Mouse (Mus musculus) olfactory bulb, adult 2 months (tissue): ENCODE measurements at regions not wholly inside any gene's neighbourhood (a gene's known extent, or its start where the extent isn't known, plus 50 kb on each side); places are given as distances from the start of the nearest gene placed in this dataset.

ENCODE experiments used
- CTCF ChIP-seq: fragments of 200-500 bp; IDR thresholded peaks from 2 replicates; pipeline ENCODE4 v1.5.1; 2012; ENCODE audit warnings: low read depth, mild to moderate bottlenecking, low read length, moderate library complexity; ENCODE audit not compliant: insufficient read depth
- POLR2A ChIP-seq: fragments of 200-500 bp; IDR thresholded peaks from 2 replicates; pipeline ENCODE4 v1.6.1; 2012; ENCODE audit warnings: mild to moderate bottlenecking, low read depth, low read length, moderate library complexity; ENCODE audit not compliant: insufficient read depth

DNA sequence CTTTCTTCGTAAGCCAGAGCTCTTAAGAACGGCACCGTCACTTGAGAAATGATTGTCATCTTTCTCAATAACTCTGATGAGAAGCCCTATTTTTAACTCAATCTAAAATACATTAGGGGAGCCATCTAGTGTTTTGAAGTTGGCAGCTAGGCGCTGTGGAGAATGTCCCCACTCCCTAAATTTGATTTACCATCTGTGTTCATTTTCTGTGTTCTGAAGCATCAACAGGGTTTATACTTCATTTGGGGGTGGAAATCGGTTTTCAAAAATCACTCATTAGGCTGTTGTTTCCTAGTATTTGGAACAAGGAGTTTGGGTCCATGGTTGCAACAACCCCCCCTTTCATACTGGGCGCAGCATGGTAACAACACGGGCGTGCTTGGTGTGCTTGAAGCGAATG, 97.1 kb upstream of the Ipo5 start:
- no peak for TF ChIP-seq POLR2A
- no peak for TF ChIP-seq CTCF
